Mouse (Mus musculus): ENCODE measurements around the gene Rgs9bp.

DNA sequence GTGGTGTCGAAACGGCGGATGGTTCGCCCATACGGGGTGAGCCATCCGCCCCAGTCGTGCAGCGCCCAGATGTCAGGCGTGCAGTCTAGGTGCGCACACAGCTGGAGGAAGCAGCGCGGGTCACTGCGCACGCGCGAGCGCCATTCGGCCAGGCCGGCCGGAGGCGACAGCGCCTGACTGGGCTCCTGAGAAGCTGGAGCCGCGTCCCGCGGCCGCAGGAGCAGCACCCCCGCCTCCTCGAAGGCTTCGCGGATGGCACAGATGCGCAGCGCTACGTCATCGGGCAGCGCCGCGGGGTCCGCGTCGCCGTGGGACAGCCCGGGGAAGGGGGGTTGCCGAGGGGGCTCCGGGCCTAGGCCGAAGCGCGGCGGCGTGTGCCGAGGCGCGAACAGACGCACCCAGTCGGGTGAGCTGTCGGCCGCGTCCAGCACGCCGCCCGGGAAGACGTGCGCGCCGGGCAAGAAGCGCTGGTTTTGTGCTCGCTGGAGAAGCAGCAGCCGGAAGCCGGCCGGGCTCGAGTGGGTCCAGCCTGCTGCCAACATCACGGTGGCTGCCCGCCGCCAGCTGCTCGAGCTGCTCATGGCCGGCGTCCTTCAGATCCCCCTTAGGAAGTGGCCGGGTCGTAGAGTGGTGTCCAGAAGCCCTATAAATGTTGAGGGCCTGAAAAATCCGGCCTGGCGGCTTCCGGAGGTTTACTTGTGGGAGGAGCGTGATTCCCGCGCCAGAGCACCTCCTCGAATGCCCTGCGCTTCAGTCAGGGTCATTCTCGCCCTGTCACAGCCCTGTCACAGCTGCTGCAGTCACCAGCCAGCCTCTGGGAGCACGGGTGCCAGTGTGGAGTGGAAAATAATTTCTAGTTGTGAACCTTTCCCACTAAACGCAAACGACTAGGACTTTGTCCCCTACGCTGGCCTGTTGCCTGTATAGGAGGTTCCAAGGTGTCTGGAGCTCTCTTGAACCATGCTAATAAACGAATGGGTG lies 29.9 kb downstream of the Rgs9bp start:
- TF ChIP-seq MAFK (IDR thresholded peaks at IDR 0.05; ENCODE audit: insufficient read depth, low read depth, low read length) (no peak), ZC3H11A (IDR thresholded peaks at IDR 0.05; ENCODE audit: borderline replicate concordance, low read depth, low read length) (no peak), CHD2 (IDR thresholded peaks at IDR 0.05; ENCODE audit: low read depth, low read length) (no peak), HCFC1 (IDR thresholded peaks at IDR 0.05; ENCODE audit: borderline replicate concordance, insufficient read depth, low read length) (peak; percentile 69; the same call in 1 of the 2 replicates)
